Mouse (Mus musculus): ENCODE results near the gene Speer2. TPM values are rescaled to one million over a fixed set of nuclear protein-coding genes. Genes with fewer than 3 reads are reported as not detected.

The Speer2 gene
- total RNA-seq (2014; fragmentation: Nextera tagmentation) (not detected in 2 replicates), total RNA-seq (2017) (not detected in 2 replicates)

GRCm38 (mm10) chr16:69863644-69864043 lies at the start of gene Speer2:
Speer2 (minus strand) TSS chr16:69863744.
- no peak for ATAC-seq (replicated peaks; ENCODE audit: poor library complexity, severe bottlenecking)

DNA sequence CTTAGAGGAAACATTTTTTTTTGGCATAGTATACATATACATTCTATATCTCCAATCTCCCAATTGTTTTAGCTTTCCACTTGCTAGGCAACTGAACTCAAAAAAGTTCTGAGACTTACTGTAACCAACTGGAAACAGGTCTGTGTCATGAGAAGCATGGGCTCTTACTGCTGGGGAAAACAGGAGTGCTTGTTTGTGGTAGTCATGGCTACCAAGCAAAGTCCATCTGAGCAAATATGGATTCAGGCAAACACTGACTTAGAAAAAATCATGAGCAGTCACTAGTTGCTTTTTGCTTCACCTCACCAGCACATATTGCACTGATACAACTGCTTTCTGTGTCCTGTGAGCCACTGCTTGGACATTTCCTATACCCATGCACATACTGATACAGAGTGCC lies 40.8 kb upstream of the Speer2 start:
- ATAC-seq (replicated peaks; ENCODE audit: poor library complexity, severe bottlenecking) = no peak

- no peak for ATAC-seq (replicated peaks; ENCODE audit: poor library complexity, severe bottlenecking)
Measured at GRCm38 (mm10) chr16:69880712-69881111, 17.2 kb upstream of the Speer2 start.

GRCm38 (mm10) chr16:69836628-69837027 lies 26.9 kb downstream of the Speer2 start:
- ATAC-seq (replicated peaks; ENCODE audit: poor library complexity, severe bottlenecking) = no peak

- ATAC-seq (replicated peaks; ENCODE audit: poor library complexity, severe bottlenecking) = no peak
Measured at GRCm38 (mm10) chr16:69813652-69814051, 49.9 kb downstream of the Speer2 start.

Data from granulocyte monocyte progenitor cell, adult 5-6 weeks (primary cell).